24 mouse cellular contexts compared by ENCODE assay signal in the genomic region with DNA sequence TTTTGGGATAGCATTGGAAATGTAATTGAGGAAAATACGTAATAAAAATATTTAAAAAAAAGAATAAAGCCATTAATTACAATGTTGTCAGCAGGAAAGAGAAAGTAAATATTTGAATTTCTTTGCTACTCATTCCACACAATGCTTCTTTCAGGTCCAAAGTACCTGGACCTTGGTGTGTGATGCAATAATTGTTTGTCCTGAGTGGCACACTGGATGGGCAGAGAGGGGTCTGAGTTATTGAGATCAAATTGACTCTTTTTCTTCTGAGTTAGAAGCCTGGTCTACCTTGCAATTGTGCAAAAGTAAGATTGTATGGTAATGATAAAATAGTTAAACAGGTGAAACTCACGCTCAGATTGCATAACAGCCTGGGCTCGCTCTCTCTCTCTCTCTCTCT.
DNase-seq lines count a peak whose midpoint lies in the region; ATAC-seq and TF ChIP-seq lines count a peak whose summit lies in the region.
"Had no signal": no experiment of that assay in that cellular context is flagged by ENCODE, and none has a peak within 500 bp of the region (broad histone marks: within the 10 kb centered on the region; RNA-seq: fewer than 3 reads in every experiment).

No protein-coding gene starts in this region.

- no peak for TF ChIP-seq POLR2A in kidney, adult 2 months (IDR thresholded peaks at IDR 0.05; ENCODE audit: low read depth, low read length)
- no peak for TF ChIP-seq POLR2A in liver, adult 2 months (IDR thresholded peaks at IDR 0.05; ENCODE audit: extremely low read depth, insufficient read depth, low read length)

- no peak for TF ChIP-seq CTCF in kidney, adult 2 months (conservative IDR thresholded peaks at IDR 0.05; ENCODE audit: insufficient read depth, insufficient read length, low read depth, low read length)
- no peak for TF ChIP-seq CTCF in liver, adult 2 months (IDR thresholded peaks at IDR 0.05; ENCODE audit: low read depth, low read length)
- no peak for TF ChIP-seq CTCF in liver, postnatal 0 days (IDR thresholded peaks at IDR 0.05; ENCODE audit: low read depth)
- TF ChIP-seq CTCF in stomach, postnatal 0 days (IDR thresholded peaks at IDR 0.05; ENCODE audit: low read depth): no peak

- no peaks in the 10 kb centered on the region for H3K79me2 ChIP-seq in liver, adult 2 months (ENCODE audit: control insufficient read depth, insufficient read depth, low read length)

- no peaks in the 10 kb centered on the region for H3K9me3 ChIP-seq in liver, embryonic 12.5 days (replicated peaks)
- no peaks in the 10 kb centered on the region for H3K9me3 ChIP-seq in liver, postnatal 0 days (ENCODE audit: low read length)
- no peaks in the 10 kb centered on the region for H3K9me3 ChIP-seq in stomach, postnatal 0 days (ENCODE audit: control insufficient read depth, low read length)
- H3K9me3 ChIP-seq: embryonic facial prominence, embryonic 13.5 days; embryonic facial prominence, embryonic 15.5 days; forebrain, embryonic 10.5 days; forebrain, embryonic 12.5 days had no signal

- no peaks in the 10 kb centered on the region for H3K36me3 ChIP-seq in kidney, adult 2 months (ENCODE audit: control insufficient read depth, insufficient read depth, low read length)
- no peaks in the 10 kb centered on the region for H3K36me3 ChIP-seq in liver, adult 2 months (ENCODE audit: control insufficient read depth, insufficient read depth, low read length)
- H3K36me3 ChIP-seq in liver, embryonic 12.5 days: no peaks in the 10 kb centered on the region
- no peaks in the 10 kb centered on the region for H3K36me3 ChIP-seq in liver, postnatal 0 days (replicated peaks; ENCODE audit: insufficient read depth, low read length)
- no peaks in the 10 kb centered on the region for H3K36me3 ChIP-seq in stomach, postnatal 0 days (ENCODE audit: control insufficient read depth, insufficient read depth, low read length)
- H3K36me3 ChIP-seq: embryonic facial prominence, embryonic 13.5 days; embryonic facial prominence, embryonic 15.5 days; forebrain, embryonic 10.5 days; forebrain, embryonic 12.5 days had no signal

- DNase-seq in kidney, adult 2 months: peak; percentile 20
- DNase-seq in kidney, adult 8-10 months: no peak
- DNase-seq in liver, adult 2 months (ENCODE audit: extremely low read depth, low read depth, low spot score): peak; percentile 94
- DNase-seq in liver, postnatal 0 days: no peak
- no peak for DNase-seq in liver
- no peak for DNase-seq in stomach, postnatal 0 days (ENCODE audit: low spot score)
- no peak for DNase-seq in layer of hippocampus, adult 8-10 months (ENCODE audit: low spot score in 2 of 2)
- DNase-seq: adrenal gland, adult 2 months; adrenal gland, postnatal 10 days; adrenal gland, postnatal 25 days; cerebellum, adult 11 months; cerebellum, adult 18-20 months; cerebellum, adult 8-10 months; cerebellum, adult 9-11 months; cerebellum, postnatal 14 days; cerebellum, postnatal 36 days; embryo, embryonic 11 days had no signal

- no peak overlapping the region for H3K4me2 ChIP-seq in liver, embryonic 12.5 days
- H3K4me2 ChIP-seq in liver, postnatal 0 days (ENCODE audit: low read depth, low read length): no peak overlapping the region
- H3K4me2 ChIP-seq in stomach, postnatal 0 days (replicated peaks; ENCODE audit: low read depth): no peak overlapping the region
- H3K4me2 ChIP-seq: embryonic facial prominence, embryonic 13.5 days; embryonic facial prominence, embryonic 15.5 days; forebrain, embryonic 12.5 days had no signal

- H3K27ac ChIP-seq in kidney, adult 2 months (ENCODE audit: insufficient read depth, low read depth, low read length): no peak overlapping the region
- H3K27ac ChIP-seq in liver, adult 2 months (replicated peaks; ENCODE audit: insufficient read depth, low read depth, low read length): peak overlapping the region; percentile 78
- no peak overlapping the region for H3K27ac ChIP-seq in liver, embryonic 12.5 days
- H3K27ac ChIP-seq in liver, postnatal 0 days (ENCODE audit: low read depth): peak overlapping the region; percentile 29; the same call in 1 of the 2 replicates
- H3K27ac ChIP-seq in stomach, postnatal 0 days (replicated peaks): no peak overlapping the region
- H3K27ac ChIP-seq: embryonic facial prominence, embryonic 13.5 days; embryonic facial prominence, embryonic 15.5 days; forebrain, embryonic 10.5 days; forebrain, embryonic 12.5 days had no signal

- no peaks in the 10 kb centered on the region for H3K4me1 ChIP-seq in kidney, adult 2 months (ENCODE audit: control insufficient read depth, insufficient read depth, low read length)
- H3K4me1 ChIP-seq in liver, adult 2 months (ENCODE audit: control insufficient read depth, insufficient read depth, low read length): peaks cover 8% of the 10 kb centered on the region
- H3K4me1 ChIP-seq in liver, embryonic 12.5 days: no peaks in the 10 kb centered on the region
- no peaks in the 10 kb centered on the region for H3K4me1 ChIP-seq in liver, postnatal 0 days (ENCODE audit: insufficient read depth)
- H3K4me1 ChIP-seq in stomach, postnatal 0 days (replicated peaks; ENCODE audit: control insufficient read depth, insufficient read depth): no peaks in the 10 kb centered on the region
- H3K4me1 ChIP-seq: embryonic facial prominence, embryonic 13.5 days; embryonic facial prominence, embryonic 15.5 days; forebrain, embryonic 10.5 days; forebrain, embryonic 12.5 days had no signal

- no peak overlapping the region for H3K4me3 ChIP-seq in kidney, adult 2 months (ENCODE audit: insufficient read depth, low read depth, low read length)
- no peak overlapping the region for H3K4me3 ChIP-seq in liver, adult 2 months (ENCODE audit: insufficient read depth, low read depth, low read length)
- H3K4me3 ChIP-seq in liver, embryonic 12.5 days: no peak overlapping the region
- H3K4me3 ChIP-seq in liver, postnatal 0 days (ENCODE audit: low read depth, low read length): no peak overlapping the region
- H3K4me3 ChIP-seq in stomach, postnatal 0 days (ENCODE audit: low read depth, low read length): no peak overlapping the region
- H3K4me3 ChIP-seq: embryonic facial prominence, embryonic 13.5 days; embryonic facial prominence, embryonic 15.5 days; erythroblast, embryonic 14.5 days; forebrain, embryonic 10.5 days; forebrain, embryonic 12.5 days had no signal

- ATAC-seq in liver, embryonic 12.5 days: no peak
- peak; percentile 92 for ATAC-seq in liver, postnatal 0 days
- ATAC-seq in stomach, postnatal 0 days (ENCODE audit: low FRiP score, low TSS enrichment): peak; percentile 77; the same call in 1 of the 2 replicates
- ATAC-seq: forebrain, embryonic 14.5 days had no signal

- H3K9ac ChIP-seq in liver, adult 2 months (ENCODE audit: low read depth, low read length): no peak overlapping the region
- H3K9ac ChIP-seq in liver, embryonic 12.5 days: no peak overlapping the region
- no peak overlapping the region for H3K9ac ChIP-seq in liver, postnatal 0 days (replicated peaks)
- no peak overlapping the region for H3K9ac ChIP-seq in stomach, postnatal 0 days (ENCODE audit: low read length)
- H3K9ac ChIP-seq: embryonic facial prominence, embryonic 13.5 days; embryonic facial prominence, embryonic 15.5 days; forebrain, embryonic 12.5 days had no signal

- H3K27me3 ChIP-seq in kidney, adult 2 months (replicated peaks; ENCODE audit: control insufficient read depth, insufficient read depth, low read length): no peaks in the 10 kb centered on the region
- H3K27me3 ChIP-seq in liver, adult 2 months (ENCODE audit: control insufficient read depth, insufficient read depth, low read length): no peaks in the 10 kb centered on the region
- H3K27me3 ChIP-seq in liver, embryonic 12.5 days (replicated peaks): no peaks in the 10 kb centered on the region
- no peaks in the 10 kb centered on the region for H3K27me3 ChIP-seq in liver, postnatal 0 days (ENCODE audit: insufficient read depth, low read length)
- H3K27me3 ChIP-seq in stomach, postnatal 0 days (ENCODE audit: control insufficient read depth, insufficient read depth, low read length): no peaks in the 10 kb centered on the region
- H3K27me3 ChIP-seq: embryonic facial prominence, embryonic 13.5 days; embryonic facial prominence, embryonic 15.5 days; forebrain, embryonic 12.5 days had no signal

- 0 out of 2 replicates have a peak, but pooled peaks have one; percentile 28 for TF ChIP-seq EP300 in liver, postnatal 0 days (IDR thresholded peaks at IDR 0.05; ENCODE audit: low read depth)
- TF ChIP-seq EP300 in stomach, postnatal 0 days (optimal IDR thresholded peaks at IDR 0.05): no peak

- 78% methylated on average over 3 of the region's 3 CpGs for WGBS in kidney, adult 2 months
- WGBS in liver, adult 2 months: 11% methylated on average over 3 of the region's 3 CpGs
- WGBS in liver, embryonic 12.5 days (ENCODE audit: insufficient replicate concordance): 67% methylated on average over 3 of the region's 3 CpGs
- WGBS in liver, postnatal 0 days (ENCODE audit: insufficient replicate concordance): 57% methylated on average over 3 of the region's 3 CpGs
- WGBS in stomach, postnatal 0 days: 69% methylated on average over 3 of the region's 3 CpGs

Comparison
In these comparisons a context has a peak if more than half of its experiments do, and no peak if none do; other contexts are left out.
1. DNase-seq: peak in kidney, adult 2 months (single experiment) and liver, adult 2 months (single experiment); none in kidney, adult 8-10 months (0 of 2), liver, postnatal 0 days (single experiment), liver (single experiment), stomach, postnatal 0 days (single experiment) and layer of hippocampus, adult 8-10 months (0 of 2).
2. H3K27ac ChIP-seq: peak in liver, adult 2 months (single experiment) and liver, postnatal 0 days (single experiment); none in kidney, adult 2 months (single experiment), liver, embryonic 12.5 days (single experiment) and stomach, postnatal 0 days (single experiment).